Mouse (Mus musculus) heart, postnatal 4 days (tissue): ENCODE data around the gene Gm21677. TPM values are rescaled to one million over a fixed set of nuclear protein-coding genes. Genes with fewer than 3 reads are reported as not detected.
A peak's percentile ranks its signal among the peaks of the same experiment; 100 is the strongest.
"Not testable (repeated sequence)": the region's sequence is repeated elsewhere in the genome, so short reads cannot be mapped to it uniquely, and the experiment has no call there.

Experiments used
- DNase-seq: peaks from one replicate; pipeline ENCODE4 v3.0.0; 2021
- total RNA-seq, 2 experiments: library from RNA; stranded (reverse); gene quantifications; 2 replicates each; pipeline ENCODE4 v1.2.3; 2021

Gene Gm21677
- not detected for total RNA-seq

- not testable (repeated sequence) for DNase-seq
Measured at GRCm38 (mm10) chrY:3306349-3306748, at the start of gene Gm21677. TSS of gene Gm21677 (minus strand) at chrY:3306449.

- not testable (repeated sequence) for DNase-seq
Measured at GRCm38 (mm10) chrY:3345229-3345628, 39.0 kb upstream of the Gm21677 start, which contains the start of gene Gm21693. TSS of gene Gm21693 (minus strand) at chrY:3345329.

GRCm38 (mm10) chrY:3340661-3341060 lies 34.4 kb upstream of the Gm21677 start:
- peak; percentile 3 for DNase-seq

Other genes starting within 250 kb of the Gm21677 start
- gene Gm21693, start 38.9 kb upstream of the Gm21677 start, total RNA-seq = not detected
- not detected for gene Gm21704, start 103.7 kb upstream of the Gm21677 start, total RNA-seq
- not detected for gene Gm21708, start 103.7 kb upstream of the Gm21677 start, total RNA-seq